In genomic region chr4:49238111-49238510, GRCm38 (mm10) we compare ENCODE assay signal across 22 mouse cellular contexts.
DNase-seq lines count a peak whose midpoint lies in the region; ATAC-seq lines count a peak whose summit lies in the region.
"Had no signal": no experiment of that assay in that cellular context is flagged by ENCODE, and none has a peak within 500 bp of the region (broad histone marks: within the 10 kb centered on the region; RNA-seq: fewer than 3 reads in every experiment).

No protein-coding gene starts in this region.

- no peak overlapping the region for H3K4me3 ChIP-seq in embryonic facial prominence, embryonic 14.5 days (ENCODE audit: low read depth, low read length)
- H3K4me3 ChIP-seq in embryonic facial prominence, embryonic 10.5 days: no peak overlapping the region
- H3K4me3 ChIP-seq in midbrain, embryonic 13.5 days (replicated peaks): no peak overlapping the region
- H3K4me3 ChIP-seq in midbrain, embryonic 14.5 days (replicated peaks; ENCODE audit: low read depth, low read length): no peak overlapping the region
- H3K4me3 ChIP-seq in embryonic facial prominence, embryonic 15.5 days (replicated peaks): no peak overlapping the region
- H3K4me3 ChIP-seq in liver, embryonic 12.5 days: no peak overlapping the region

- no peaks in the 10 kb centered on the region for H3K4me1 ChIP-seq in embryonic facial prominence, embryonic 14.5 days (ENCODE audit: control insufficient read depth, insufficient read depth, low read length)
- H3K4me1 ChIP-seq in embryonic facial prominence, embryonic 10.5 days: peaks cover under 1% of the 10 kb centered on the region; the same call in 1 of the 2 replicates
- peaks cover 1% of the 10 kb centered on the region for H3K4me1 ChIP-seq in midbrain, embryonic 13.5 days (replicated peaks)
- H3K4me1 ChIP-seq in midbrain, embryonic 14.5 days (ENCODE audit: control insufficient read depth, insufficient read depth, low read length): 0 out of 2 replicates have a peak, but pooled peaks cover under 1% of the 10 kb centered on the region
- H3K4me1 ChIP-seq in embryonic facial prominence, embryonic 15.5 days: no peaks in the 10 kb centered on the region
- no peaks in the 10 kb centered on the region for H3K4me1 ChIP-seq in liver, embryonic 12.5 days

- H3K9me3 ChIP-seq in embryonic facial prominence, embryonic 14.5 days (ENCODE audit: control insufficient read depth, low read length): no peaks in the 10 kb centered on the region
- no peaks in the 10 kb centered on the region for H3K9me3 ChIP-seq in embryonic facial prominence, embryonic 10.5 days
- no peaks in the 10 kb centered on the region for H3K9me3 ChIP-seq in midbrain, embryonic 13.5 days
- no peaks in the 10 kb centered on the region for H3K9me3 ChIP-seq in midbrain, embryonic 14.5 days (ENCODE audit: control insufficient read depth, low read length)
- H3K9me3 ChIP-seq in embryonic facial prominence, embryonic 15.5 days (replicated peaks): no peaks in the 10 kb centered on the region
- no peaks in the 10 kb centered on the region for H3K9me3 ChIP-seq in liver, embryonic 12.5 days (replicated peaks)
- H3K9me3 ChIP-seq: G1E had no signal

- DNase-seq in embryonic facial prominence, embryonic 14.5 days (ENCODE audit: low spot score): peak; percentile 32
- DNase-seq in embryonic facial prominence, embryonic 10.5 days (ENCODE audit: low spot score): no peak
- DNase-seq in midbrain, embryonic 14.5 days: no peak
- no peak for DNase-seq in left cerebral cortex, adult 8-10 months (ENCODE audit: low spot score in 2 of 2)
- DNase-seq: adrenal gland, adult 2 months; adrenal gland, adult 8-10 months; adrenal gland, postnatal 10 days; adrenal gland, postnatal 14 days; adrenal gland, postnatal 25 days; adrenal gland, postnatal 36 days; B cell, adult 2 months; cerebellum, adult 11 months; cerebellum, adult 11-12 months had no signal

- H3K36me3 ChIP-seq in embryonic facial prominence, embryonic 14.5 days (ENCODE audit: control insufficient read depth, insufficient read depth, low read length): no peaks in the 10 kb centered on the region
- H3K36me3 ChIP-seq in embryonic facial prominence, embryonic 10.5 days (replicated peaks): no peaks in the 10 kb centered on the region
- H3K36me3 ChIP-seq in midbrain, embryonic 13.5 days: no peaks in the 10 kb centered on the region
- H3K36me3 ChIP-seq in midbrain, embryonic 14.5 days (ENCODE audit: control insufficient read depth, insufficient read depth, low read length): no peaks in the 10 kb centered on the region
- H3K36me3 ChIP-seq in embryonic facial prominence, embryonic 15.5 days: no peaks in the 10 kb centered on the region
- no peaks in the 10 kb centered on the region for H3K36me3 ChIP-seq in liver, embryonic 12.5 days
- H3K36me3 ChIP-seq: G1E had no signal

- H3K27ac ChIP-seq in embryonic facial prominence, embryonic 14.5 days (replicated peaks; ENCODE audit: low read depth, low read length): no peak overlapping the region
- H3K27ac ChIP-seq in embryonic facial prominence, embryonic 10.5 days (replicated peaks): no peak overlapping the region
- H3K27ac ChIP-seq in midbrain, embryonic 13.5 days: no peak overlapping the region
- no peak overlapping the region for H3K27ac ChIP-seq in midbrain, embryonic 14.5 days (replicated peaks; ENCODE audit: low read depth, low read length)
- H3K27ac ChIP-seq in embryonic facial prominence, embryonic 15.5 days (replicated peaks): no peak overlapping the region
- no peak overlapping the region for H3K27ac ChIP-seq in liver, embryonic 12.5 days

- 88% methylated on average over 4 of the region's 4 CpGs for WGBS in embryonic facial prominence, embryonic 14.5 days
- 94% methylated on average over 4 of the region's 4 CpGs for WGBS in embryonic facial prominence, embryonic 10.5 days
- WGBS in midbrain, embryonic 13.5 days: 88% methylated on average over 4 of the region's 4 CpGs
- 83% methylated on average over 4 of the region's 4 CpGs for WGBS in midbrain, embryonic 14.5 days
- 86% methylated on average over 4 of the region's 4 CpGs for WGBS in embryonic facial prominence, embryonic 15.5 days
- 78% methylated on average over 4 of the region's 4 CpGs for WGBS in liver, embryonic 12.5 days (ENCODE audit: insufficient replicate concordance)

- no peak overlapping the region for H3K9ac ChIP-seq in embryonic facial prominence, embryonic 14.5 days (ENCODE audit: low read depth, low read length)
- H3K9ac ChIP-seq in midbrain, embryonic 13.5 days (replicated peaks): no peak overlapping the region
- no peak overlapping the region for H3K9ac ChIP-seq in midbrain, embryonic 14.5 days (replicated peaks; ENCODE audit: low read length)
- H3K9ac ChIP-seq in embryonic facial prominence, embryonic 15.5 days: no peak overlapping the region
- H3K9ac ChIP-seq in liver, embryonic 12.5 days: no peak overlapping the region

- peak; percentile 68; the same call in 1 of the 2 replicates for ATAC-seq in embryonic facial prominence, embryonic 14.5 days (ENCODE audit: low read depth)
- ATAC-seq in midbrain, embryonic 13.5 days: 0 out of 2 replicates have a peak, but pooled peaks have one; percentile 27
- no peak for ATAC-seq in midbrain, embryonic 14.5 days (ENCODE audit: low FRiP score, low TSS enrichment)
- ATAC-seq in embryonic facial prominence, embryonic 15.5 days (ENCODE audit: insufficient number of reproducible peaks, low FRiP score, low TSS enrichment, low read depth): 0 out of 2 replicates have a peak, but pooled peaks have one; percentile 24
- ATAC-seq in megakaryocyte progenitor cell, adult 5-6 weeks (replicated peaks; ENCODE audit: poor library complexity): peak; percentile 66
- ATAC-seq in liver, embryonic 12.5 days: no peak
- ATAC-seq: activated CD4-positive, CD25-positive, alpha-beta regulatory T cell, adult 4 months; CD4-positive, CD25-positive, alpha-beta regulatory T cell, adult 4 months; Patski had no signal

- no peak overlapping the region for H3K4me2 ChIP-seq in embryonic facial prominence, embryonic 14.5 days (ENCODE audit: low read depth, low read length)
- no peak overlapping the region for H3K4me2 ChIP-seq in midbrain, embryonic 13.5 days (replicated peaks)
- no peak overlapping the region for H3K4me2 ChIP-seq in midbrain, embryonic 14.5 days (ENCODE audit: low read length)
- no peak overlapping the region for H3K4me2 ChIP-seq in embryonic facial prominence, embryonic 15.5 days (replicated peaks)
- no peak overlapping the region for H3K4me2 ChIP-seq in liver, embryonic 12.5 days

- H3K27me3 ChIP-seq in embryonic facial prominence, embryonic 14.5 days (replicated peaks; ENCODE audit: control insufficient read depth, insufficient read depth, low read length): no peaks in the 10 kb centered on the region
- H3K27me3 ChIP-seq in embryonic facial prominence, embryonic 10.5 days (replicated peaks; ENCODE audit: low read depth, poor library complexity, severe bottlenecking): no peaks in the 10 kb centered on the region
- H3K27me3 ChIP-seq in midbrain, embryonic 13.5 days: 0 out of 2 replicates have a peak, but pooled peaks cover 5% of the 10 kb centered on the region
- H3K27me3 ChIP-seq in midbrain, embryonic 14.5 days (ENCODE audit: control insufficient read depth, insufficient read depth, low read length): no peaks in the 10 kb centered on the region
- H3K27me3 ChIP-seq in embryonic facial prominence, embryonic 15.5 days: no peaks in the 10 kb centered on the region
- H3K27me3 ChIP-seq in liver, embryonic 12.5 days (replicated peaks): no peaks in the 10 kb centered on the region
- H3K27me3 ChIP-seq: CH12.LX, Patski had no signal

Comparison
In these comparisons a context has a peak if more than half of its experiments do, and no peak if none do; other contexts are left out.
1. ATAC-seq: peak in embryonic facial prominence, embryonic 14.5 days (single experiment), midbrain, embryonic 13.5 days (single experiment), embryonic facial prominence, embryonic 15.5 days (single experiment) and megakaryocyte progenitor cell, adult 5-6 weeks (single experiment); none in midbrain, embryonic 14.5 days (single experiment) and liver, embryonic 12.5 days (single experiment).